Mouse (Mus musculus): ENCODE measurements at regions not wholly inside any gene's neighbourhood (a gene's known extent, or its start where the extent isn't known, plus 50 kb on each side); places are given as distances from the start of the nearest gene placed in this dataset.

DNA sequence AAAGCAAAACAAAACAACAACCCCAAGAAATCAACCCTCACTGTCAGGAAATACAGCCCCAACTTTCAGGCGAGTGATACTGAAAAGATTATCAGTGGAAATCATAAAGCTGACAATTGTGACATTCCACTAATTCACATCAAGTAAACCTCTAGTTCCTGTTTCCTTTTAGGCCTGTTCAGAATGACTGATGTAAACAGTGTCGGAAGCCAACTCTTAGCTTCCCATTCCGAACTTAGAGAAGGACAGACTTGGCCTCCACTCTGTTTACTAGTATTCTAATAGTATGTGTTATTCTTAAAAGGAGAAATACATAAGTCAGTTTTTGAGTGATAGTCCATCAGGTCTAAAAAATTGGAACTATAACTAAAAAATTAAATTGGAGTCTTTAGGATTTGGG is 223.9 kb upstream of the Rnd3 start:
- no peak for ATAC-seq (ENCODE audit: low FRiP score, low read depth)
- Histone ChIP-seq H3K36me3 (no peaks in the 10 kb centered on the region), H3K4me3 (no peak overlapping the region), H3K9me3 (no peaks in the 10 kb centered on the region), H3K4me1 (replicated peaks) (no peaks in the 10 kb centered on the region), H3K9ac (no peak overlapping the region), H3K4me2 (no peak overlapping the region), H3K27me3 (no peaks in the 10 kb centered on the region), H3K27ac (replicated peaks) (no peak overlapping the region)
- WGBS: 86% methylated on average over 3 of the region's 3 CpGs

DNA sequence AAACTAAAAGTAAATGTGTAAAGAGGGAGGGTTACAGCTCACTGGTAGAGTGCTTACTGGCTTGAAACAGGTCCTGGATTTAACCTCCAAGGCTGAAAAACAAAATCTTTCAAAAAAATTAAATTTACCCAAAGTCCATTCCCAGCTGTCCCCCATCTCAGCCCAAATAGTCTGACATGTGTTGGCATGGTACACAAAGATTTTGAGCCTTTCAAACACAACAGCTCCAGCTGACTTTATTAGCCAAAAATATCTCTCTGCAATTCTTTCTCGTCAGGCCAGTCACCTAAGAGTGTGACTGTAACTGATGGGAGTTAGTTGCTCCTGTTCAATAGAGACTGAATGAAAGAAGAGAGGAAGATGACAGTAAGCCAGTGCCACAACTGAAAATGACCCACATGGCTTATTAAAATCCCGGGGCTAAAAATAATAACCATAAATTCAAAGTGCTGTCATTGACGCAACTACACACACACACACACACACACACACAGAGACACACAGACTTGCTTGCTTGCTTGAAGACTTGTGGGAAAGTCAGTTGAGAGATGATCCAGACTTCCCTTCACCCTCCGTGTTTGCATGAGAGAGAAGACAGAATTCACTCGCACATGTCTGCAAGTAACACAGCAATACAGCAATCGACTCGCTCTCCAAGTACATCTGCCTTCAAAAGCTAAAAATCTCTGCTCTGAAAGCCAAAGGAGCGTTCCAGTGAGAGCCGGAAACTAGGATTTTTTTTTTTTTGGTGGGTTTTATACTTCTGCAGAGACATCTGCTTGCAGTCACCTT is 214.1 kb upstream of the Rnd3 start:
- Histone ChIP-seq H3K9ac (no peak overlapping the region), H3K4me1 (replicated peaks) (no peaks in the 10 kb centered on the region), H3K9me3 (no peaks in the 10 kb centered on the region), H3K4me3 (no peak overlapping the region), H3K27ac (replicated peaks) (no peak overlapping the region), H3K27me3 (no peaks in the 10 kb centered on the region), H3K36me3 (no peaks in the 10 kb centered on the region), H3K4me2 (no peak overlapping the region)
- WGBS: 80% methylated on average over 9 of the region's 9 CpGs
- ATAC-seq (ENCODE audit: low FRiP score, low read depth): no peak

DNA sequence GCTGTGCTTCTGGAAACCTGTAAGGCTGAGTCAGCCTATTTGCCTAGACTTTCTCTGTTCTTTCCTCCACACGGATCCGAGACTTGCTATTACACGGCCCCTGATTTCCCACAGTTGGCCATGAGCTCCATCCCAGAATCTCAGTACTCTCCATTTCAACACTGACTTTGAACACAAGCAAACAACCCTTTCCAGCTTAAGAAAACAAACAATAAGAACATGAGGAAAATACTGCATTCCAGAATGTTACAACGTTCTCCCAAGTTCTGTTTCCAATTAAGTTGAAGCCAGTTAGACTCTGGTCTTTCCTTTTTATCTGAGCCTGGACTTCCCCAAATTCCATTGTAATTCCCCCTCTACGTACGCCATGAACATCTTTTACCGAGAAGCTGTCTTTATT is 206.4 kb upstream of the Rnd3 start:
- Histone ChIP-seq H3K27me3 (no peaks in the 10 kb centered on the region), H3K4me1 (replicated peaks) (no peaks in the 10 kb centered on the region), H3K27ac (replicated peaks) (no peak overlapping the region), H3K4me3 (no peak overlapping the region), H3K36me3 (no peaks in the 10 kb centered on the region), H3K4me2 (no peak overlapping the region), H3K9ac (no peak overlapping the region), H3K9me3 (no peaks in the 10 kb centered on the region)
- no peak for ATAC-seq (ENCODE audit: low FRiP score, low read depth)
- WGBS: 90% methylated on average over 7 of the region's 7 CpGs

DNA sequence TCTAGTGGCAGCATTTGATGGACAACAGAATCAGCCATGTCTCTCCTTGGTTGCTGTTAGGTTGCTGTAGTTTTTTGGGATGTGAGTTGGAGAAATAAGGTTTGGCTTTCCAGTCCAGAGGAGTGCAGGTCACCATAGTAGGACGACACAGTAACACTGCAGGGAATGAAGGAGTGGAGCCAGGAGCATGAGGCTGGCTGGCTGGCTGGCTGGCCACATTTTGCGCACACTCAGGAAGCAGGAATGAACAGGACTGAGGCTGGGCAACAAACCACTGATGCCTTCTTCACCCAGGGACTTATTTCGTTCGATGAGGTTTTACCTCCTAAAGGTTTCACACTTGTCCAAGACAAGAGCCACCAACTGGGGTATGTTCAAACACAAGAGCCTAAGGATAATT is 205.9 kb upstream of the Rnd3 start:
- Histone ChIP-seq H3K4me2 (no peak overlapping the region), H3K36me3 (no peaks in the 10 kb centered on the region), H3K27me3 (no peaks in the 10 kb centered on the region), H3K9me3 (no peaks in the 10 kb centered on the region), H3K4me1 (replicated peaks) (no peaks in the 10 kb centered on the region), H3K9ac (no peak overlapping the region), H3K4me3 (no peak overlapping the region), H3K27ac (replicated peaks) (no peak overlapping the region)
- WGBS: 91% methylated on average over 4 of the region's 4 CpGs
- no peak for ATAC-seq (ENCODE audit: low FRiP score, low read depth)

- H3K4me3 ChIP-seq: no peak overlapping the region
- no peak overlapping the region for H3K27ac ChIP-seq (replicated peaks)
- H3K4me2 ChIP-seq: no peak overlapping the region
- no peaks in the 10 kb centered on the region for H3K4me1 ChIP-seq (replicated peaks)
- 74% methylated on average over 2 of the region's 2 CpGs for WGBS
- H3K36me3 ChIP-seq: no peaks in the 10 kb centered on the region
- ATAC-seq (ENCODE audit: low FRiP score, low read depth): no peak
- no peaks in the 10 kb centered on the region for H3K9me3 ChIP-seq
- H3K27me3 ChIP-seq: no peaks in the 10 kb centered on the region
- no peak overlapping the region for H3K9ac ChIP-seq
Observed at GRCm38 (mm10) chr2:51349614-51350013, 200.7 kb upstream of the Rnd3 start.

DNA sequence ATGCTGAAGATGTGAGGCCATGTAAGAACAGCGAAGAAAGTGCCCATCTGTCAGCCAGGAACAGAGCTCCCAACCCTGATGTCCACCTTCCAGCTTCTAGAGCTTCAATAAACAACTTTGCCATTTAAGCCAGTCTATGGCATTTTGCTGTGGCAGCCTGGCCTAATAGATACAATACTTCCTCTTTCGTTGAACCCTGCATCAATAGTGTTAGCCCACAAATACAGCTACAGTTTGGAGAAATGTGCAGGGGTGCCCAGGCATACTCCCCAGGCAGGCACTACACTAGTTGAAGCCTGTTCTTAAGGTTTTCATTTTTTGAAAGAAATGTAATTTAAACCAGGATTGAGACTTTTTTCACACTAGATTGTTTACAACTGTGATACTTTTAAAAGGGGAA is 199.9 kb upstream of the Rnd3 start:
- Histone ChIP-seq H3K4me3 (no peak overlapping the region), H3K4me2 (no peak overlapping the region), H3K27ac (replicated peaks) (no peak overlapping the region), H3K9me3 (no peaks in the 10 kb centered on the region), H3K27me3 (no peaks in the 10 kb centered on the region), H3K9ac (no peak overlapping the region), H3K36me3 (no peaks in the 10 kb centered on the region), H3K4me1 (replicated peaks) (no peaks in the 10 kb centered on the region)
- 86% methylated on average over 2 of the region's 2 CpGs for WGBS
- no peak for ATAC-seq (ENCODE audit: low FRiP score, low read depth)

GRCm38 (mm10) chr2:51347086-51347485 is 198.2 kb upstream of the Rnd3 start:
- no peak overlapping the region for H3K27ac ChIP-seq (replicated peaks)
- no peaks in the 10 kb centered on the region for H3K9me3 ChIP-seq
- H3K4me2 ChIP-seq: no peak overlapping the region
- WGBS: 94% methylated on average over 1 of the region's 1 CpGs
- no peak overlapping the region for H3K9ac ChIP-seq
- ATAC-seq (ENCODE audit: low FRiP score, low read depth): no peak
- H3K36me3 ChIP-seq: no peaks in the 10 kb centered on the region
- no peaks in the 10 kb centered on the region for H3K4me1 ChIP-seq (replicated peaks)
- H3K27me3 ChIP-seq: no peaks in the 10 kb centered on the region
- no peak overlapping the region for H3K4me3 ChIP-seq

GRCm38 (mm10) chr2:51342421-51342820 is 193.5 kb upstream of the Rnd3 start:
- WGBS: 76% methylated on average over 1 of the region's 1 CpGs
- no peaks in the 10 kb centered on the region for H3K27me3 ChIP-seq
- H3K4me3 ChIP-seq: no peak overlapping the region
- H3K9me3 ChIP-seq: no peaks in the 10 kb centered on the region
- H3K4me1 ChIP-seq (replicated peaks): no peaks in the 10 kb centered on the region
- no peak for ATAC-seq (ENCODE audit: low FRiP score, low read depth)
- no peak overlapping the region for H3K4me2 ChIP-seq
- no peak overlapping the region for H3K9ac ChIP-seq
- no peak overlapping the region for H3K27ac ChIP-seq (replicated peaks)
- no peaks in the 10 kb centered on the region for H3K36me3 ChIP-seq

DNA sequence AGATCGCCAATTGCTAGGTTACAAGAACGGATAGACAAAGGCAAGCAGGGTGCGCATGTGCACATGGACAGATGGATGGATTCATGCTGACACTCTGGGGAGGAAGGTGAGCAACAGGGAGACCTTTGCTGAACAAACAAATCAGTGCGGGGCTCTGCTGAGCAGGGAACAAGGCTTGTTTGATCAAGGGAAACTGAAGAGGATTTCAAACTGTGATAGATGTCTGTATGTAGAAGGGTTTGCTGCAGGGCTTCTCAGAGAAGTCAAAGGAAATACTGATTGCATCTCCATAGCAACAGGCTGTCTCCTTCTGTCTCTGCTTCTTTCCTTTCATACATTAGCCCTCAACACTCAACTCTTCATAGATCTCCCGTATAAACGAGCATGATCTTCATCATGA is 185.5 kb upstream of the Rnd3 start:
- 31% methylated on average over 6 of the region's 6 CpGs for WGBS
- ATAC-seq (ENCODE audit: low FRiP score, low read depth): no peak

GRCm38 (mm10) chr2:51327081-51327480 is 178.2 kb upstream of the Rnd3 start:
- Histone ChIP-seq H3K9ac (no peak overlapping the region), H3K4me2 (no peak overlapping the region), H3K4me3 (no peak overlapping the region), H3K36me3 (no peaks in the 10 kb centered on the region), H3K27me3 (no peaks in the 10 kb centered on the region), H3K27ac (replicated peaks) (no peak overlapping the region), H3K4me1 (replicated peaks) (no peaks in the 10 kb centered on the region), H3K9me3 (no peaks in the 10 kb centered on the region)
- no peak for ATAC-seq (ENCODE audit: low FRiP score, low read depth)
- WGBS: 17% methylated on average over 8 of the region's 8 CpGs

More for the DNA sequence above, 185.5 kb upstream of the Rnd3 start:
- Histone ChIP-seq H3K9me3 (no peaks in the 10 kb centered on the region), H3K4me1 (replicated peaks) (peaks cover 9% of the 10 kb centered on the region), H3K27me3 (no peaks in the 10 kb centered on the region), H3K27ac (replicated peaks) (0 out of 2 replicates have a peak overlapping the region, but pooled peaks have one; percentile 14), H3K4me2 (no peak overlapping the region), H3K4me3 (no peak overlapping the region), H3K9ac (no peak overlapping the region), H3K36me3 (no peaks in the 10 kb centered on the region)

DNA sequence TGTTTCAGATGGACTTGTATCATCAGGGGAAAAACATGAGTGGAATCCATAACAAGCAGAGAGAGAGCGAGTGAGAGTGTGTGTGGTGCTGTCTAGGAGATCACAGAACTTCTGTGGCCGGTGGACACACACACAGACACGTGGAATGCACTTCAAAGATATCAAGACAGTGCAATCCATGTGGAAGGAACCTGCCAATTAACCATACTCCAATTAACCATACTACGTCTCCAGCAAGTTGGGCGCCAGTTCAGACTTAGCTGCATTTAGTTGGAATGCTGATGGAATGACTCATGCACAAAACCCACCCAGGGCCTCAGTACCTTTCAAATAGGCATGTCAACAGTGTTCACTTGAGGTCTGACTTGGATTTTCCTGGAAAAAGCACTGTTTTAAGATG is 172.8 kb upstream of the Rnd3 start:
- Histone ChIP-seq H3K9ac (no peak overlapping the region), H3K4me1 (replicated peaks) (no peaks in the 10 kb centered on the region), H3K4me2 (no peak overlapping the region), H3K36me3 (no peaks in the 10 kb centered on the region), H3K4me3 (no peak overlapping the region), H3K27me3 (no peaks in the 10 kb centered on the region), H3K9me3 (no peaks in the 10 kb centered on the region), H3K27ac (replicated peaks) (no peak overlapping the region)
- 85% methylated on average over 5 of the region's 5 CpGs for WGBS
- no peak for ATAC-seq (ENCODE audit: low FRiP score, low read depth)

GRCm38 (mm10) chr2:51316452-51316851 is 167.5 kb upstream of the Rnd3 start:
- Histone ChIP-seq H3K36me3 (no peaks in the 10 kb centered on the region), H3K4me2 (no peak overlapping the region), H3K4me1 (replicated peaks) (no peaks in the 10 kb centered on the region), H3K9me3 (no peaks in the 10 kb centered on the region), H3K27me3 (no peaks in the 10 kb centered on the region), H3K4me3 (no peak overlapping the region), H3K9ac (no peak overlapping the region), H3K27ac (replicated peaks) (no peak overlapping the region)
- 85% methylated on average over 8 of the region's 8 CpGs for WGBS
- ATAC-seq (ENCODE audit: low FRiP score, low read depth): no peak

GRCm38 (mm10) chr2:51313414-51313813 is 164.5 kb upstream of the Rnd3 start:
- H3K27ac ChIP-seq (replicated peaks): no peak overlapping the region
- H3K27me3 ChIP-seq: no peaks in the 10 kb centered on the region
- no peaks in the 10 kb centered on the region for H3K4me1 ChIP-seq (replicated peaks)
- H3K9ac ChIP-seq: no peak overlapping the region
- H3K9me3 ChIP-seq: no peaks in the 10 kb centered on the region
- H3K4me2 ChIP-seq: no peak overlapping the region
- no peaks in the 10 kb centered on the region for H3K36me3 ChIP-seq
- no peak overlapping the region for H3K4me3 ChIP-seq
- WGBS: 65% methylated on average over 4 of the region's 4 CpGs
- no peak for ATAC-seq (ENCODE audit: low FRiP score, low read depth)

Measured in hindbrain, embryonic 15.5 days (tissue).